Mouse (Mus musculus) intestine, embryonic 14.5 days (tissue): ENCODE results near the gene Zfp804b. TPM values are rescaled to one million over a fixed set of nuclear protein-coding genes. Genes with fewer than 3 reads are reported as not detected.
"Not testable (repeated sequence)": the region's sequence is repeated elsewhere in the genome, so short reads cannot be mapped to it uniquely, and the experiment has no call there.

Experiments
- ATAC-seq: fragments of 200-750 bp; cut with Nextera tagmentation; replicated peaks from 2 replicates; pipeline ENCODE4 v1.8.0; 2017; ENCODE audit warnings: low read depth, moderate number of reproducible peaks, moderate TSS enrichment, moderate library complexity; ENCODE audit not compliant: low FRiP score, low TSS enrichment
- DNase-seq: peaks from one replicate; pipeline ENCODE4 v3.0.0-alpha.2; 2018; ENCODE audit warnings: low spot score
- H3K27ac ChIP-seq: fragments of 300-500 bp; sonication (generic); 2 replicates; pipeline ENCODE4 v1.5.1; 2014; ENCODE audit warnings: low read depth, mild to moderate bottlenecking, control low read depth
- H3K27me3 ChIP-seq: fragments of 300-500 bp; sonication (generic); replicated peaks from 2 replicates; pipeline ENCODE4 v1.6.1; 2014; ENCODE audit warnings: low read length, control low read depth; ENCODE audit not compliant: control insufficient read depth, insufficient read depth
- H3K36me3 ChIP-seq: fragments of 300-500 bp; sonication (generic); 2 replicates; pipeline ENCODE4 v1.6.1; 2014; ENCODE audit warnings: low read length, control low read depth; ENCODE audit not compliant: control insufficient read depth, insufficient read depth
- H3K4me1 ChIP-seq: fragments of 300-500 bp; sonication (generic); replicated peaks from 2 replicates; pipeline ENCODE4 v1.6.1; 2014; ENCODE audit warnings: low read length, control low read depth, mixed read lengths; ENCODE audit not compliant: control insufficient read depth, insufficient read depth
- H3K4me2 ChIP-seq: fragments of 300-500 bp; sonication (generic); 2 replicates; pipeline ENCODE4 v1.6.1; 2014; ENCODE audit warnings: low read length
- H3K4me3 ChIP-seq: fragments of 300-500 bp; sonication (generic); 2 replicates; pipeline ENCODE4 v1.5.1; 2014; ENCODE audit warnings: low read depth, low read length, control low read depth, mixed read lengths
- H3K9ac ChIP-seq: fragments of 300-500 bp; sonication (generic); 2 replicates; pipeline ENCODE4 v1.6.1; 2014; ENCODE audit warnings: mild to moderate bottlenecking, low read length
- H3K9me3 ChIP-seq: fragments of 300-500 bp; sonication (generic); 2 replicates; pipeline ENCODE4 v1.6.1; 2016; ENCODE audit warnings: low read length, control low read depth; ENCODE audit not compliant: control insufficient read depth
- WGBS: fragments of 180-500 bp; shearing (Covaris S2); extraction: QIAGEN DNeasy Blood & Tissue Kit; methylation state at CpG from one replicate; pipeline ENCODE4 v1.1.7; 2014; 5-methylcytosine and 5-hydroxymethylcytosine counted together
- polyA plus RNA-seq: library from polyadenylated mRNA; unstranded; fragments of >200 nt; fragmentation: Nextera tagmentation; extraction: Ambion mirVana; gene quantifications from 2 replicates; pipeline ENCODE4 v1.2.1, GENCODE M21; 2014

Gene Zfp804b
- 0.05 and 0.24 TPM in 2 replicates for polyA plus RNA-seq

- H3K4me3 ChIP-seq, result peak within 1 kb of the TSS; percentile 48
- ATAC-seq (peak; percentile 88), DNase-seq (peak; percentile 85)
- H3K27ac ChIP-seq, result no peak within 1 kb of the TSS
- H3K27me3 ChIP-seq, result no peaks in the 10 kb centered on the region
- H3K4me2 ChIP-seq, result peak within 1 kb of the TSS; percentile 80
- under 1% methylated on average over 50 of the region's 50 CpGs for WGBS
- no peaks in the 10 kb centered on the region for H3K36me3 ChIP-seq
- peak within 1 kb of the TSS; percentile 34 for H3K9ac ChIP-seq
- H3K4me1 ChIP-seq, result no peaks in the 10 kb centered on the region
- no peaks in the 10 kb centered on the region for H3K9me3 ChIP-seq
Measured at GRCm38 (mm10) chr5:7344145-7345010, at the start of gene Zfp804b. Zfp804b (minus strand) TSS chr5:7344756.

- not testable (repeated sequence) for H3K4me2 ChIP-seq, DNase-seq, ATAC-seq, H3K27ac ChIP-seq, H3K4me1 ChIP-seq, H3K36me3 ChIP-seq, H3K27me3 ChIP-seq, H3K4me3 ChIP-seq, H3K9me3 ChIP-seq, H3K9ac ChIP-seq
- 100% methylated on average over 1 of the region's 1 CpGs for WGBS
Measured at GRCm38 (mm10) chr5:7364616-7365015, 20.1 kb upstream of the Zfp804b start.

GRCm38 (mm10) chr5:7345011-7345389, 444 bp upstream of the Zfp804b start:
- Histone ChIP-seq H3K4me2 (peak overlapping the region; percentile 80), H3K27ac (no peak overlapping the region), H3K4me1 (no peaks in the 10 kb centered on the region), H3K9me3 (no peaks in the 10 kb centered on the region), H3K27me3 (no peaks in the 10 kb centered on the region), H3K36me3 (no peaks in the 10 kb centered on the region), H3K4me3 (peak overlapping the region; percentile 48), H3K9ac (peak overlapping the region; percentile 34)
- under 1% methylated on average over 11 of the region's 11 CpGs for WGBS
- no peak for DNase-seq
- ATAC-seq, result peak; percentile 59; the same call in 1 of the 2 replicates

GRCm38 (mm10) chr5:7325594-7325993, 19.0 kb downstream of the Zfp804b start:
- DNase-seq (no peak), ATAC-seq (no peak)
- no peak overlapping the region for H3K9ac ChIP-seq
- H3K4me2 ChIP-seq, result no peak overlapping the region
- H3K27ac ChIP-seq, result no peak overlapping the region
- H3K9me3 ChIP-seq, result no peaks in the 10 kb centered on the region
- H3K4me3 ChIP-seq, result no peak overlapping the region
- H3K4me1 ChIP-seq, result no peaks in the 10 kb centered on the region
- H3K27me3 ChIP-seq, result no peaks in the 10 kb centered on the region
- WGBS, result 87% methylated on average over 4 of the region's 4 CpGs
- no peaks in the 10 kb centered on the region for H3K36me3 ChIP-seq

GRCm38 (mm10) chr5:7303819-7304218, 40.7 kb downstream of the Zfp804b start, which contains the start of gene Tex47:
Tex47 (plus strand) TSS chr5:7304119.
- Histone ChIP-seq H3K9ac (no peak within 1 kb of the TSS), H3K4me2 (no peak within 1 kb of the TSS), H3K4me1 (no peaks in the 10 kb centered on the region), H3K9me3 (no peaks in the 10 kb centered on the region), H3K27me3 (no peaks in the 10 kb centered on the region), H3K36me3 (no peaks in the 10 kb centered on the region), H3K27ac (no peak within 1 kb of the TSS), H3K4me3 (no peak within 1 kb of the TSS)
- ATAC-seq (no peak), DNase-seq (no peak)
- WGBS, result 76% methylated on average over 1 of the region's 1 CpGs

- Histone ChIP-seq H3K9ac (no peak overlapping the region), H3K4me1 (no peaks in the 10 kb centered on the region), H3K4me3 (no peak overlapping the region), H3K36me3 (no peaks in the 10 kb centered on the region), H3K4me2 (no peak overlapping the region), H3K9me3 (no peaks in the 10 kb centered on the region), H3K27ac (no peak overlapping the region), H3K27me3 (no peaks in the 10 kb centered on the region)
- WGBS, result 68% methylated on average over 1 of the region's 1 CpGs
- DNase-seq (no peak), ATAC-seq (no peak)
Measured at GRCm38 (mm10) chr5:7302969-7303368, 41.6 kb downstream of the Zfp804b start.

GRCm38 (mm10) chr5:7284336-7284735, 60.2 kb downstream of the Zfp804b start:
- WGBS, result 83% methylated on average over 1 of the region's 1 CpGs
- Histone ChIP-seq H3K27me3 (no peaks in the 10 kb centered on the region), H3K9ac (no peak overlapping the region), H3K4me3 (no peak overlapping the region), H3K27ac (no peak overlapping the region), H3K36me3 (no peaks in the 10 kb centered on the region), H3K9me3 (no peaks in the 10 kb centered on the region), H3K4me1 (no peaks in the 10 kb centered on the region), H3K4me2 (no peak overlapping the region)
- DNase-seq (no peak), ATAC-seq (no peak)

GRCm38 (mm10) chr5:7276659-7277455, 67.7 kb downstream of the Zfp804b start:
- ATAC-seq (no peak), DNase-seq (no peak)
- no peaks in the 10 kb centered on the region for H3K4me1 ChIP-seq
- H3K27ac ChIP-seq, result no peak overlapping the region
- WGBS, result 88% methylated on average over 7 of the region's 7 CpGs
- H3K36me3 ChIP-seq, result no peaks in the 10 kb centered on the region
- no peaks in the 10 kb centered on the region for H3K27me3 ChIP-seq
- no peak overlapping the region for H3K4me2 ChIP-seq
- H3K4me3 ChIP-seq, result no peak overlapping the region
- no peak overlapping the region for H3K9ac ChIP-seq
- no peaks in the 10 kb centered on the region for H3K9me3 ChIP-seq
